Mouse (Mus musculus) spleen, adult 2 months (tissue): ENCODE data around the gene Gm45808.

ENCODE experiments used
- CTCF ChIP-seq: fragments of 200-500 bp; IDR thresholded peaks from 2 replicates; pipeline ENCODE4 v1.5.1; 2011; ENCODE audit warnings: mild to moderate bottlenecking, inconsistent platforms; ENCODE audit not compliant: insufficient read depth, insufficient read length, insufficient replicate concordance; ENCODE audit errors: extremely low read depth
- POLR2A ChIP-seq: fragments of 200-500 bp; IDR thresholded peaks from 2 replicates; pipeline ENCODE4 v1.6.1; 2011; ENCODE audit warnings: low read depth, low read length, inconsistent platforms

DNA sequence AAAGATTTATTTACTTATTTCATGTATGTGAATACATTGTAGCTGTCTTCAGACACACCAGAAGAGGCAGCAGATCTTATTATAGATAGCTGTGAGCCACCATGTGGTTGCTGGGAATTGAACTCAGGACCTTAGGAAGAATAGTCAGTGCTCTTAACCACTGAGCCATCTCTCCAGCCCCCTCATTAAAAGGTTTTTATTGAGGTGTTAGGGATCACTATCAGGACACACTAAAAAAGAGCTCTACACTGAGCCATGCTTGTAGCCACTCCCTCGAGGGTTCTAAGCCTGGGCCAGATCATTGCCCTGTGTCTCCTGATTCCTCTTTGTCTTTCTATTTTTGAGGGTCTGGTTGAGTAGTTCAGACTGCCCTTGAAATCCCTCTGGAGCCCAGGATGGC is 10.2 kb downstream of the Gm45808 start:
- no peak for TF ChIP-seq CTCF
- TF ChIP-seq POLR2A: no peak
